Mouse (Mus musculus) neural tube, embryonic 11.5 days (tissue): Measurements from ENCODE around the gene Dis3l. TPM values are rescaled to one million over a fixed set of nuclear protein-coding genes. Genes with fewer than 3 reads are reported as not detected.

Experiments
- ATAC-seq: fragments of 200-750 bp; cut with Nextera tagmentation; 2 replicates; pipeline ENCODE4 v1.8.0; 2017; ENCODE audit warnings: moderate number of reproducible peaks, mild to moderate bottlenecking, moderate TSS enrichment, moderate library complexity; ENCODE audit not compliant: insufficient read depth, low FRiP score, low TSS enrichment
- DNase-seq: peaks from one replicate; pipeline ENCODE4 v3.0.0-alpha.2; 2015; ENCODE audit warnings: low spot score
- H3K27ac ChIP-seq: fragments of 300-500 bp; sonication (generic); 2 replicates; pipeline ENCODE4 v1.5.1; 2014; ENCODE audit warnings: low read depth, mild to moderate bottlenecking, low read length
- H3K27me3 ChIP-seq: fragments of 300-500 bp; sonication (generic); 2 replicates; pipeline ENCODE4 v1.6.1; 2014; ENCODE audit warnings: mild to moderate bottlenecking, low read length, mixed read lengths; ENCODE audit not compliant: control insufficient read depth, insufficient read depth
- H3K36me3 ChIP-seq: fragments of 300-500 bp; sonication (generic); 2 replicates; pipeline ENCODE4 v1.6.1; 2014; ENCODE audit warnings: mild to moderate bottlenecking, low read length, moderate library complexity, mixed read lengths; ENCODE audit not compliant: control insufficient read depth, insufficient read depth
- H3K4me1 ChIP-seq: fragments of 300-500 bp; sonication (generic); 2 replicates; pipeline ENCODE4 v1.6.1; 2014; ENCODE audit warnings: low read length, mixed read lengths; ENCODE audit not compliant: control insufficient read depth, insufficient read depth
- H3K4me2 ChIP-seq: fragments of 300-500 bp; sonication (generic); 2 replicates; pipeline ENCODE4 v1.6.1; 2014; ENCODE audit warnings: low read depth, mild to moderate bottlenecking, moderate library complexity
- H3K4me3 ChIP-seq: fragments of 300-500 bp; sonication (generic); 2 replicates; pipeline ENCODE4 v1.5.1; 2014; ENCODE audit warnings: low read depth, low read length
- H3K9ac ChIP-seq: fragments of 300-500 bp; sonication (generic); 2 replicates; pipeline ENCODE4 v1.6.1; 2014; ENCODE audit warnings: mild to moderate bottlenecking, low read length
- H3K9me3 ChIP-seq: fragments of 300-500 bp; sonication (generic); 2 replicates; pipeline ENCODE4 v1.6.1; 2016; ENCODE audit warnings: low read length; ENCODE audit not compliant: control insufficient read depth
- WGBS: fragments of 180-500 bp; shearing (Covaris S2); extraction: QIAGEN DNeasy Blood & Tissue Kit; methylation state at CpG from one replicate; pipeline ENCODE4 v1.1.7; 2014; 5-methylcytosine and 5-hydroxymethylcytosine counted together
- polyA plus RNA-seq: library from polyadenylated mRNA; unstranded; fragments of >200 nt; fragmentation: Nextera tagmentation; extraction: Ambion mirVana; gene quantifications from 2 replicates; pipeline ENCODE4 v1.2.1, GENCODE M21; 2014

The Dis3l gene
- polyA plus RNA-seq, 1 experiment from 2014 or later: 25.4 TPM

DNA sequence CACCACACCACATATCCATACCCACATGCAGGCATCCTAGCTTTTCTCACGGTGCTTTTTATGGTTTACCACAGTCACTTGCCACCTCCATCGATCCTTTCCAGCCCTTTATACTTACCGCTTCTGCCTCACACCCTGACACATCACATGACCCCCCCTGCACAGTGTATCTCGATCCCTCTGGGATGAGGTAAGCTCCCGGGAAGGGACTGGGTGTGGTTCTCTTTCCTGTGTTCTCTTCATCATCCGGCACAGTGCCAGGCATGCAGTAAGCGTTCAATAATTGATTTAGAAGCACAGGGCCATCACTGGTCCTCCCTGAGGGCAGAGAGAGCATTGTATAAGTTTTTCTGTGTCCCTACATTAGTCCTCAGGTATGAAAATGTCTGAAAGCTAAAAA is 28.8 kb upstream of the Dis3l start:
- no peak overlapping the region for H3K9ac ChIP-seq
- H3K27ac ChIP-seq: no peak overlapping the region
- H3K4me3 ChIP-seq: no peak overlapping the region
- H3K9me3 ChIP-seq: no peaks in the 10 kb centered on the region
- no peak for DNase-seq
- H3K27me3 ChIP-seq: no peaks in the 10 kb centered on the region
- ATAC-seq: no peak
- 73% methylated on average over 7 of the region's 7 CpGs for WGBS
- no peak overlapping the region for H3K4me2 ChIP-seq
- no peaks in the 10 kb centered on the region; the same call in 1 of the 2 replicates for H3K4me1 ChIP-seq
- no peaks in the 10 kb centered on the region for H3K36me3 ChIP-seq

DNA sequence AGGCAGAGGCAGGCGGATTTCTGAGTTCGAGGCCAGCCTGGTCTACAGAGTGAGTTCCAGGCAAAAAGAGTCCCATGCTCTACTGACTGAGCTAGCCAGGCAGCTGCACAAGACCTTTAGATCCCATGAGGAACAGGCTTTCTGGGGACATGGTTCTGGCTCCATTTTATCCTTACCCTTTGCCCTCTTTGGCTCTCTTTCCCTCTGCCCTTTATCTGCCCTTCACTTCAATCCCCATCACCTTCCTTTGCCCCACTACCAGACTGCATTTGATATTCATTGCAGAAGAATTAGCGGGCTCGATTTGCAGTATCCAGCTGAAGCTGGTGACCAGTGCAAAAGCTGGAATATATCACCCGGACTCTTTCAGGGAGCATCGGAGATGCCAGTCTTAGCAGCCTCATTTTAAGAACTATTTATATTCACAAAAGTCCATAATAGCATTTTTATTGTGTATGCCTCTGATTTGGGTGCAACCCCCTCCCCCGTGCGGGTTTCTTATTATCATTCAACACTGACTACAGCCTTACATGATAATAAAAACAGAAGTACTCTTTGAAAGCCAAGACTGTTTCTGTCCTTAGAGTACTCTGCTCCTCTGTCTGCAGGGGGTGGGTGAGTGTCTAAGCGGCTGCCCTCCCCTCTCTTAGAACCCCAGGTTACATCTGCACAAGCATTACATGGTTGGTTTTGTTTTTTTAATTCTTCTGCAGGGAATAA is 20.3 kb upstream of the Dis3l start:
- WGBS: 86% methylated on average over 9 of the region's 9 CpGs
- H3K36me3 ChIP-seq: no peaks in the 10 kb centered on the region
- no peak for ATAC-seq
- H3K4me2 ChIP-seq: no peak overlapping the region
- no peak overlapping the region for H3K27ac ChIP-seq
- no peak overlapping the region for H3K9ac ChIP-seq
- H3K9me3 ChIP-seq: no peaks in the 10 kb centered on the region
- no peaks in the 10 kb centered on the region for H3K27me3 ChIP-seq
- H3K4me1 ChIP-seq: no peaks in the 10 kb centered on the region
- no peak for DNase-seq
- no peak overlapping the region for H3K4me3 ChIP-seq

DNA sequence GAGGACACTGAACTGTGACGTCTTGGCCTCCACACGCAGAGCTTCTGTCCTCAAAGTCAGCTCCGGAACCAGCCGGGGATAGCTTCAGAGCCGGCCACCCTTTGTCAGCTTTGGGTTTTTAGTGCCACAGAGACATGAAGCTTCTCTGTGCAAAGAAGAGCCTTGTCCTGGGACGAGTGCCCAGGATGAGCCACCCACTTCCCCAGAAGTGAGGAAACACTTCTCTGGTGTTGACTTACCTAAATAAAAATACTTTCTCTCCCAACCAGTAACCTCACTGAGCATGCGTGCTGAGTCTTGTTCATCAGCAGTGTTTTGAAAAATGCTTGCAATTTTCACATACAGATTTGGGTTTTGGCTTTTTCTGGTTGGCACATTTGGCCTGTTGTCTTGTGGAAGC is 14.5 kb upstream of the Dis3l start:
- H3K4me2 ChIP-seq: no peak overlapping the region
- DNase-seq: no peak
- H3K27ac ChIP-seq: no peak overlapping the region
- no peaks in the 10 kb centered on the region for H3K27me3 ChIP-seq
- no peak for ATAC-seq
- 83% methylated on average over 7 of the region's 7 CpGs for WGBS
- no peak overlapping the region for H3K9ac ChIP-seq
- no peak overlapping the region for H3K4me3 ChIP-seq
- no peaks in the 10 kb centered on the region for H3K36me3 ChIP-seq
- no peaks in the 10 kb centered on the region for H3K9me3 ChIP-seq
- H3K4me1 ChIP-seq: no peaks in the 10 kb centered on the region

DNA sequence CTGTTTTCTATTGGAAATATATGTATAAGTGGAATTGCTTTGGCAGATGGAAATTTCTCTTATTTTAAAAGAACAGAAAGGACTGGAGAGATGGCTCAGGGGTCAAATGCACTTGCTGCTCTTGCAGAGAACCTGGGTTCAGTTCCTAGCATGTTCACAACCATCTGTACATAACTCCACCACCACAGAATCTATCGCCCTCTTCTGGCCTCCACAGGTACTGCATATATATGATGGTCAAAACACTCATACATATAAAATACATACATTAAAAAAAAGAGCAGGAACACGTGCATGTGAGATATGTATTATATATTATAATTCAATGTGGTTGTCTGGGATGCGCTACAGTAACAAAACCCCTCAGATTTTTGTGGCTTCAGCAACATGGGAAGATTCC is 10.1 kb upstream of the Dis3l start:
- no peak overlapping the region for H3K9ac ChIP-seq
- no peaks in the 10 kb centered on the region for H3K9me3 ChIP-seq
- H3K4me3 ChIP-seq: no peak overlapping the region
- no peak for DNase-seq
- ATAC-seq: no peak
- H3K4me2 ChIP-seq: no peak overlapping the region
- H3K27me3 ChIP-seq: no peaks in the 10 kb centered on the region
- H3K36me3 ChIP-seq: no peaks in the 10 kb centered on the region
- no peak overlapping the region for H3K27ac ChIP-seq
- no peaks in the 10 kb centered on the region for H3K4me1 ChIP-seq
- WGBS: 43% methylated on average over 3 of the region's 3 CpGs

DNA sequence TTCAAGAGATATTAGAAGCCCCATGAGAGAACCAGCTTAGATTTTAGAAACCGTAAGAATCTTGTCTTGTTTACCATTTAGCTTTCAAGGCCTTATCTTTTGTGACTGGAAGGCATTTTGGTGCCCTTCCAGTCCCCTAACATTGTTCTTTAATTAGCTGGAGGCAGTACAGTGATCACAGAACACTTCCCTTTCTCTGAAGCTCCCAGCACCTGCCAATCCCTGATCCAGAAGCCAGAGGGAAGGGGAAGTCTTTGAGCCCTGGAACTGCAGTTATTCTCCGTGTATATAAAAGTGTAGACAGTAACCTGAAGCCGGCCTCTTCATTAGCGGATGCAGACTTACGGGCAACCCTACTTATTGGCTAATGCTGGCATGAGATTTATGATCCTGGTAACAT is 8.4 kb upstream of the Dis3l start:
- Histone ChIP-seq H3K36me3 (no peaks in the 10 kb centered on the region), H3K4me2 (no peak overlapping the region), H3K9ac (no peak overlapping the region), H3K4me1 (no peaks in the 10 kb centered on the region), H3K4me3 (no peak overlapping the region), H3K27me3 (no peaks in the 10 kb centered on the region), H3K9me3 (no peaks in the 10 kb centered on the region), H3K27ac (no peak overlapping the region)
- no peak for DNase-seq
- ATAC-seq: no peak
- WGBS: 65% methylated on average over 5 of the region's 5 CpGs

DNA sequence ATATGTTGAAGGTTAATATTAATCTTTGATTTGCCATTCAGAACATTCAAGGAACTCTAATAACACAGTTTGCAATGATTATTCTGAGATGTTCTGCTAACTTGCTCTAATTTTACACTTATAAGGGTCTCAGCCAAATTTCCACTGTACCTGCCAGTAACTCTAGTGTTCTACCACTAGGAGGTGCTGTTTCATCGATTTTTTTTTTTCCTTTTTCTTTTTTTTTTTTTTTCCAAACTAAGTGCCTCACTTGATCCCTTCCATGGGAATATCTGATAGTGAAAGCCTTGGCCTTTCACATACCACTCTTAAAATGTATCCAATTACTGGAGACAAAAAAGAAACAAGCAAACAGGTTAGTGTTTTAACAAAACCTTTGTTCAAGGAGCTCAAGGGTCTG is 6.3 kb upstream of the Dis3l start:
- no peak for DNase-seq
- H3K4me2 ChIP-seq: no peak overlapping the region
- no peaks in the 10 kb centered on the region for H3K4me1 ChIP-seq
- no peaks in the 10 kb centered on the region for H3K9me3 ChIP-seq
- no peak overlapping the region for H3K9ac ChIP-seq
- no peaks in the 10 kb centered on the region for H3K27me3 ChIP-seq
- no peak overlapping the region for H3K4me3 ChIP-seq
- no peak for ATAC-seq
- H3K27ac ChIP-seq: no peak overlapping the region
- H3K36me3 ChIP-seq: no peaks in the 10 kb centered on the region
- WGBS: 4% methylated on average over 1 of the region's 1 CpGs

DNA sequence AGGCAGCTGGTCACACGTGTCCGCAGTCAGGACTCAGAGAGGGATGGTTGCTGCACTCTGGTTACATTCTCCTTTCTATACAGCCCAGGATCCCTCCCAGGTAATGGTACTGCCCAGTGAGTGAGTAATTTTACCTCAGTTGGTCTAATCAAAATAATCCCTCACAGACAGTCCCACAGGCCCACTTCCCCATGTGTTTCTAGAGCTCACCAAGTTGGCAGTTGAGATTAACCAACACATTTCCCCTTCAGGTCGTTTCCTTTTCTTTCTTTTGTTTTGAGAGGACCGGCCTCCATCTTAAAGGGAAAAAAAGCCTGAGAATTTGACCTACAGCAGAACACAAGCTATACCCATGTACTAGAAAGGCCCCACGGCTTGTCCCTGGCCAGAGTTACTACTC is 4.8 kb upstream of the Dis3l start:
- Histone ChIP-seq H3K27me3 (no peaks in the 10 kb centered on the region), H3K9ac (no peak overlapping the region), H3K4me3 (no peak overlapping the region), H3K9me3 (no peaks in the 10 kb centered on the region), H3K4me2 (no peak overlapping the region), H3K36me3 (no peaks in the 10 kb centered on the region), H3K4me1 (no peaks in the 10 kb centered on the region), H3K27ac (no peak overlapping the region)
- ATAC-seq: no peak
- no peak for DNase-seq
- 71% methylated on average over 5 of the region's 5 CpGs for WGBS

DNA sequence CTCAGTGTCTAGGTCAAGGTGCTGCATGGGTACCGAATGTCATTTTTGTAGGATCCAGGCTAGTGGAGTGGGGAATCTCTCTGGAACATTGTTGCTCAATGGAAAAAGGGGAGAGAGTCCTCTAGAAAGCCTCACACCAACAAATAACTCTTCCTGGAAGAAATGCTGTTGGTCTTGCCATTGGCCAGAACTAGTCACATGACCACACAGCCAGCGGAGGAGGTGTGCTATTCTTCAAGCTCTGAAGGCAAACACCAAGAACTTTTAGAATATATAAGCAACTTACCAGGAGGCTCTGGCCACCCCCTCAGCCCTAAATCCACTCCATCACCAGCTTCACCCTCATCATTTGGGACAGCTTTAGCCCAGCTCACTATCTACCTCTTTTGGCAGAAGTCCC is 2.6 kb upstream of the Dis3l start:
- H3K9me3 ChIP-seq: no peaks in the 10 kb centered on the region
- WGBS: 88% methylated on average over 2 of the region's 2 CpGs
- no peak overlapping the region for H3K4me3 ChIP-seq
- no peak overlapping the region for H3K4me2 ChIP-seq
- H3K9ac ChIP-seq: no peak overlapping the region
- DNase-seq: no peak
- H3K27ac ChIP-seq: no peak overlapping the region
- peaks cover 8% of the 10 kb centered on the region; the same call in 1 of the 2 replicates for H3K4me1 ChIP-seq
- no peaks in the 10 kb centered on the region for H3K36me3 ChIP-seq
- H3K27me3 ChIP-seq: no peaks in the 10 kb centered on the region
- no peak for ATAC-seq

DNA sequence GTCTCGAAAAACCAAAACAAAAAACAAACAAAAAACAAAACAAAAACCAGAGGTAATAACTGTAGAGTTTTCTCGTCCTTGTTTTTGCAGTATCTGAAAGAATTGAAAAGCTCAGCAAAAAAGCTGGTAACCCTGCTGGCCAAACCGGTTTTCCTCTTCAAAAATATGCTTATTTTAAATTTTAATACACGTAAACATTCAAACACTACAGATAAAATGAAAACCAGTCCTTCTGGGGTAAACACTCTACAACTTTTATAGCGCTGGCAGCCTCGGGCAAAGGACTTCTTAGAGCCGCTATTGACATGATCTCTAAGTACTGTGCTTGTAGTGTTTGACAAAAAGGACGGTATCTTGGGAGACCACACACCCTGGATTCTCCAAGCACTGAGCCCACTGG is 583 bp upstream of the Dis3l start:
- no peak for DNase-seq
- WGBS: 75% methylated on average over 8 of the region's 8 CpGs
- Histone ChIP-seq H3K9me3 (no peaks in the 10 kb centered on the region), H3K36me3 (no peaks in the 10 kb centered on the region), H3K27me3 (no peaks in the 10 kb centered on the region), H3K4me2 (no peak overlapping the region), H3K4me1 (peaks cover 8% of the 10 kb centered on the region; the same call in 1 of the 2 replicates), H3K4me3 (no peak overlapping the region), H3K27ac (no peak overlapping the region), H3K9ac (no peak overlapping the region; the same call in 1 of the 2 replicates)
- ATAC-seq: no peak
